Mouse (Mus musculus) erythroblast, embryonic 14.5 days (primary cell): ENCODE data around the gene Rundc3a.
A peak's percentile ranks its signal among the peaks of the same experiment; 100 is the strongest.

Experiments used
- GATA1 ChIP-seq: IDR thresholded peaks from 2 replicates; pipeline ENCODE4 v1.6.1; 2012; ENCODE audit warnings: low read length, inconsistent platforms, mixed read lengths
- TAL1 ChIP-seq: IDR thresholded peaks from 3 replicates; pipeline ENCODE4 v1.6.1; 2012; ENCODE audit warnings: low read length, inconsistent platforms, mixed read lengths

- TF ChIP-seq GATA1 (peak; percentile 99), TAL1 (peak; percentile 97)
Observed at GRCm38 (mm10) chr11:102363623-102364022, 29.6 kb upstream of the Rundc3a start.
